Mouse (Mus musculus) spleen, adult 2 months (tissue): ENCODE measurements around the gene Snrpc. TPM values are rescaled to one million over a fixed set of nuclear protein-coding genes. Genes with fewer than 3 reads are reported as not detected.

Experiments
- DNase-seq, 2 experiments: peaks; one replicate each; pipeline versions ENCODE4 v3.0.0 to v3.0.0-alpha.2; 2012 to 2021; ENCODE audit warnings: low spot score in 2 of 2, low read depth in 1 of 2
- H3K27ac ChIP-seq: fragments of 200-500 bp; 2 replicates; pipeline ENCODE4 v1.5.1; 2012; ENCODE audit warnings: low read length, inconsistent platforms; ENCODE audit not compliant: insufficient read depth
- H3K27me3 ChIP-seq: fragments of 200-500 bp; 2 replicates; pipeline ENCODE4 v1.6.1; 2012; ENCODE audit warnings: mild to moderate bottlenecking, moderate library complexity, low read length, inconsistent platforms; ENCODE audit not compliant: control insufficient read depth, insufficient read depth
- H3K36me3 ChIP-seq: fragments of 200-500 bp; 2 replicates; pipeline ENCODE4 v1.6.1; 2012; ENCODE audit warnings: mild to moderate bottlenecking, low read length, inconsistent platforms; ENCODE audit not compliant: control insufficient read depth, insufficient read depth
- H3K4me1 ChIP-seq: fragments of 200-500 bp; 2 replicates; pipeline ENCODE4 v1.6.1; 2011; ENCODE audit warnings: inconsistent platforms; ENCODE audit not compliant: control insufficient read depth, insufficient read depth, insufficient read length
- H3K4me3 ChIP-seq: fragments of 200-500 bp; 2 replicates; pipeline ENCODE4 v1.5.1; 2011; ENCODE audit warnings: mild to moderate bottlenecking, inconsistent platforms; ENCODE audit not compliant: insufficient read depth, insufficient read length; ENCODE audit errors: extremely low read depth
- CTCF ChIP-seq: fragments of 200-500 bp; IDR thresholded peaks from 2 replicates; pipeline ENCODE4 v1.5.1; 2011; ENCODE audit warnings: mild to moderate bottlenecking, inconsistent platforms; ENCODE audit not compliant: insufficient read depth, insufficient read length, insufficient replicate concordance; ENCODE audit errors: extremely low read depth
- POLR2A ChIP-seq: fragments of 200-500 bp; IDR thresholded peaks from 2 replicates; pipeline ENCODE4 v1.6.1; 2011; ENCODE audit warnings: low read depth, low read length, inconsistent platforms
- WGBS: fragments of 180-500 bp; shearing (Covaris S2); methylation state at CpG from one replicate; pipeline ENCODE4 v1.1.7; 2018; 5-methylcytosine and 5-hydroxymethylcytosine counted together
- polyA plus RNA-seq: library from polyadenylated mRNA; depleted of rRNA; stranded (reverse); fragments of >200 nt; gene quantifications from 2 replicates; pipeline ENCODE4 v1.2.3, GENCODE M21; 2012

The Snrpc gene
- polyA plus RNA-seq, 1 experiment, result 63.5 TPM

DNA sequence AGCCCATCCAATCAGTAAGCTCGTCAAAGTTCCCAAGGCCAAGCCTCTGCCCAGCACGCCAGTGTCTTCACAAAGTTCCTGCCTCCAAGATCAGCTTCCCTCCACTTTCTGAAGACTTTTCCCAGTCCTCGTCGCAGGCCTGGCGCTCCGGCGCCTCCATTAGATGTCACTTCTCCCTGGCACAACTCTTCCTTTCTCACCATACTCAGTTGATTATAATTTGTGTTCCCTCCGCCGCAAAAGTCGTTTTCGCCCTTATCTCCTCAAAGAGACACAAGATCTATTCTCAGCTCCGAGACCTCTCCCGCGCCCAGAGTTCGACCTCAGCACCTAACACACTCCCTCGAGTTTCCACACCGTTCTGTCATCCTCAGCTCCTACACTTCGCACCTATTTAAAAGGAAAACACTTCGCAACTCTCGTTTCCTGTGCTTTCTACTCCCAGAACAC is 18.4 kb upstream of the Snrpc start:
- Histone ChIP-seq H3K36me3 (no peaks in the 10 kb centered on the region), H3K4me1 (peaks cover 12% of the 10 kb centered on the region; the same call in 1 of the 2 replicates), H3K27ac (peak overlapping the region; percentile 83), H3K27me3 (no peaks in the 10 kb centered on the region), H3K4me3 (peak overlapping the region; percentile 88)
- WGBS, result 2% methylated on average over 20 of the region's 20 CpGs
- TF ChIP-seq POLR2A, result no peak
- no peak for TF ChIP-seq CTCF
- no peak for DNase-seq

DNA sequence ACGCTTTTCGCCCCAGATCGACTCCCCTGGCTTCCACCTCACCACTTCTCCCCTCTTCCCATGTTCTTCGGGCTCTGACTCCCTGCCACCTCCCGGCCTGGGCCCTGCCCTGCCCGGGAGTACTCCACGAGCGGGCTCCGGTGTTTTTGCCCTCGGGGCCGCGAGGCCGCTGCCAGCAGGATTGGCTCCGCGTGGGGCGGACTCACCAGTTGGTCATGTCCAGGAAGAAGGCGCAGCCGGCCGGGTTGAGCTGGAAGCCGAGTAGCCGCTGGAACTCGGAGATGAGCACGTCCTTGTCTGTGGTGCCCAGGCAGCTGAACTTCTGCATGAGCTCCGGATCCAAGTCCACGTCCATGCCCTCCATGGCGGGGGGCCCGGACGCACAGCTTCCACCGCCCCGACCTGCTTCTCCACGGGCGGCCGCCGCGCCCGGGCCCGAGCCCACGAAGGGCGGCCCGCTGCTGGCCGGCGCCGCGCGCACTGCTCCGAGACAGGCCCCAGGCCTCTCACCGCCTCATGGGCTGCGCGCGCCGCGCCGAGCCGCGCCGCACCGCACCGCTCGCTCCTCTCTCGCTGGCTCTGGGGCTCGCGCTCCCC is 17.9 kb upstream of the Snrpc start:
- H3K4me1 ChIP-seq, result peaks cover 12% of the 10 kb centered on the region; the same call in 1 of the 2 replicates
- 1% methylated on average over 53 of the region's 62 CpGs for WGBS
- DNase-seq, result peak in 1 of 2 experiments; percentile 44
- no peaks in the 10 kb centered on the region for H3K27me3 ChIP-seq
- peak overlapping the region; percentile 88 for H3K4me3 ChIP-seq
- H3K27ac ChIP-seq, result peak overlapping the region; percentile 83
- H3K36me3 ChIP-seq, result no peaks in the 10 kb centered on the region
- TF ChIP-seq POLR2A (no peak), CTCF (no peak)

DNA sequence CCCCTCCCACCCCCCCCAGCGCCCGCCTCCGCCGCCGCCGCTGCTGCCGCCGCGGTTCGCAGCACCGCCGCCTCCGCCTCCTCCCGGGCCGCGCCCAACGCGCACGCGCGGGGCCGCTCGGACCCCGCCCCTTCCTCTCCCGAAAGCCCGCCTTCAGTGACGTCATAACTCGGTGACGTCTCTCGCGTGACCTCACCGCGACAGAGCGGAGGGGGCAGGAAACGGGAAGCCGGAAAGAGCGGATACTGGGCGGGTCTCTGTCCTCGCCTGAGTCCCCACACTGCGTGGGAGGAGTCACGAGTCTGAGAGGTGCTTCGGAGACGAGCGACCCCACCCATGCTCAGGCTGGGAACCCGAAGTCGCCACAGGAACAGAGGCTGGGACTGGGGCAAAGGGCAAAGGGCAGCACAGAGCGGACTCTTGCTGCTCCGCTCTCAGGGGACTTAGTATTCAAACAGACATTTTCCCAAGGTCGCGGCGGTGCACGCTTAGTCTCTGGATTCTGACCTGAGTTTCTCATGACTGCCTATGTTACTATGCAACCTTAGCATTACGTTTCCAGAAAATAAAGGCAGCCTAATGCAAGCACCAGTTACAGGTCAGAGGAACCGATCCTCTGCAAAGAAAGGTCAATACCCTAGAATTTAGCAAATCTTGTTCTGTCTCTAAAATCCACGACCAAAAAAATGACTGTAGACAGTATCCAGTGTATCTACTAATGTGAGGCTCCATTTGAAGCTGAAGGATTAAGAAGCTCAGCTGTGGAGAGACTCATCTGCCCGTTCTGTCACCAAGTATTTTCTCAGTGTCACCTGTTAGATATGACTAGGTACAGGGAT is 17.2 kb upstream of the Snrpc start, which contains the start of gene D17Wsu92e:
Gene D17Wsu92e, minus strand, starts transcription at position 81 of the 839 bp plus-strand sequence.
- H3K36me3 ChIP-seq, result no peaks in the 10 kb centered on the region
- no peak for TF ChIP-seq CTCF
- peak; percentile 94 for TF ChIP-seq POLR2A
- H3K27me3 ChIP-seq, result no peaks in the 10 kb centered on the region
- peaks cover 18% of the 10 kb centered on the region; the same call in 1 of the 2 replicates for H3K4me1 ChIP-seq
- peak within 1 kb of the TSS; percentile 97 for H3K27ac ChIP-seq
- 2% methylated on average over 41 of the region's 56 CpGs for WGBS
- DNase-seq, result peak; percentile 98
- peak within 1 kb of the TSS; percentile 88 for H3K4me3 ChIP-seq

DNA sequence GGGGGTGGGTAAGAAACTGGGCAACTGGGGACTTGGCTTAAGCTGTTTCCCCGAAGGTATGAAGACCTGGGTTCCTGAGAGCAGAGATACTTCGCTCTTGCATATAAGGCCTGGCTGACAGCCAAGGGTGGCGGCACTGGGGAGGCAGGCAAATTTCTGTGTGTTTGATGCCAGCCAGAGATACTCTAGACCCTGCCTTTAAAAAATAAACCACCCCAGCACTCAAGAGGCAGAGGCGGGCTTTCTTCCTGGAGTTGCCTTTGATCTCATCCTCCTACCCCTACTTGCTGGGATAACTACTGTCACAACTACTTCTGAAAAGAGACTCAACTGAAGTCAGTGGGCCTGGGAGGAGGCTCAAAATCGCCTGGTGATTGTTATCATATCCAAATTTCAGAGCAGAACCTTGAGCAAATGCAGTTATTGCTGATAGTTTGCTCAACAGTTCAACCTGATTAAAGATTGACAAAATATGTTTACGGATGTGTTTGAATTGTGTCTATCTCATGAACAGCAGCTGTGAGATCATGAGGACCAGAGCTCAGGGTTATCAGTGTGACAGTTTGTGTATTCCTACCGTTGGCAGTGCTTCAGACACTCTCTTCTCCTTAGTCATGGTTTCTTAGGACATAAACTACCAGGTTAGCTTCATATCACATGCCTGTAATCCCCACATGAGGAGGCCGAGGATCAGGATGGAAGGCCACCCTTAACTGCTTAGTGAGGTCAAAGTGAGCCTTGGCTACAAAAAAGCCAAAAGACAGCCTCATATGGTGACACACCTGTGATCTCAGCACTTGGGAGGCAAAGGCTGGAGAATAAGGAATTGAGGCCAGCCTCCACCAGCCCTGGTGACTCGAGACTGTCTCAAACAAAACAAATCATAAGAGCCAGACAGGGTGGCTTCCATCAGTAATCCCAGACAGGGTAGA is 16.3 kb upstream of the Snrpc start:
- Histone ChIP-seq H3K27ac (peak overlapping the region; percentile 97), H3K4me1 (peaks cover 18% of the 10 kb centered on the region; the same call in 1 of the 2 replicates), H3K4me3 (no peak overlapping the region), H3K27me3 (no peaks in the 10 kb centered on the region), H3K36me3 (no peaks in the 10 kb centered on the region)
- WGBS, result 52% methylated on average over 9 of the region's 9 CpGs
- TF ChIP-seq CTCF (no peak), POLR2A (no peak)
- peak in 1 of 2 experiments; percentile 20 for DNase-seq

DNA sequence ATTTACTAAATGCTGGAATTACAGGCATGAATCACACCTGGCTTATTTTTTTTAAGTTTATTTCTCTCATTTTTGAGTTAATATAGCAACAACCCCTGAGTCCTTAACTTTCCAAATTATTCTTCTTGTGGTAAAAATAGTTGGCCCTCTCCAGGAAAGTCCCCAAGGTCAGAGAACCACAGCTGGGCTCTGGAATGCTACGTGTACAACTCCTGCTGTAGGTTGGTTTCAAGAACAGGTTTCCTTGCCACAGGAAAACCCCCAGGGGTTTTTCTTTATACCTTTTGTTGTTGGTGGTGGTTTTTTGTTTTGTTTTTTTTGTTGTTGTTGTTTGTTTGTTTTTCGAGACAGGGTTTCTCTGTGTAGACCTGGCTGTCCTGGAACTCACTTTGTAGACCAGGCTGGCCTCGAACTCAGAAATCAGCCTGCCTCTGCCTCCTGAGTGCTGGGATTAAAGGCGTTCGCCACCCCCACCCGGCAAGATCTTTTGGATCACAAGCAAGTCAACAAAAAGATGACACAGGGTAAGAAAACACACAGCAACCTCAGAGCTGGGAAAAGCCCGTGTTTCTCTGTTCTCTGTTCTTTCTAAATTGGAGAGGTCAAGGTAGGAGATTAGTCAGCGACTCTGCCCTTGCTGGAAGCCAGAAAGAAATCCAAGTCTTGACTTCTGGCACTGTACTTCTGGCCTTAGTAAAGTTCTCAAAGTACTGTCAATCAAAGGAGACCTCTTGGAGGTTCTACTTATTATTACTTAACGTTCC is 14.6 kb upstream of the Snrpc start:
- H3K4me3 ChIP-seq, result no peak overlapping the region
- H3K4me1 ChIP-seq, result peaks cover 22% of the 10 kb centered on the region; the same call in 1 of the 2 replicates
- TF ChIP-seq POLR2A (no peak), CTCF (no peak)
- H3K27me3 ChIP-seq, result no peaks in the 10 kb centered on the region
- no peak for DNase-seq
- H3K36me3 ChIP-seq, result no peaks in the 10 kb centered on the region
- H3K27ac ChIP-seq, result no peak overlapping the region
- WGBS, result 89% methylated on average over 9 of the region's 9 CpGs

DNA sequence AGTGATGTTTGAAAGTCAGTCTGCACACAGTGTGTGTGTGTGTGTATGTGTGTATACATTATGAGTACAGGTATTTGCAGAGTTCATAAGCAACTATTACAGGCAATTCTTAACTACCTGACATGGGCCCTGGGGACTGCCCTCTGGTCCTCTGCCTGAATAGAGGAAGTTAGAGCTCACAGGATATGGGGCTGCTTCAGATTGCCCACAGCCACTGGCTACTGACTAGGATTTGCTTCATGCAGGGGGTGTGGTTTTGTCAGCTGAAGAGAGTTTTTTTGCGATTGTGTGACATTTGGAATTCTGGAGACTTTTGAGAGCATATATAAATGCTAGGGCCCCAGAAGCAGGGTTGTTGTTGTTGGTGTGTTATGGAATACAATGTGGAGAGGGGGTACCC is 13.0 kb upstream of the Snrpc start:
- peaks cover 16% of the 10 kb centered on the region; the same call in 1 of the 2 replicates for H3K4me1 ChIP-seq
- peak overlapping the region; percentile 95 for H3K27ac ChIP-seq
- peak in 1 of 2 experiments; percentile 47 for DNase-seq
- no peaks in the 10 kb centered on the region for H3K27me3 ChIP-seq
- WGBS, result 13% methylated on average over 1 of the region's 1 CpGs
- H3K4me3 ChIP-seq, result peak overlapping the region; percentile 35; the same call in 1 of the 2 replicates
- H3K36me3 ChIP-seq, result no peaks in the 10 kb centered on the region
- no peak for TF ChIP-seq POLR2A
- TF ChIP-seq CTCF, result no peak
